Mouse (Mus musculus) cerebellum, postnatal 25 days (tissue): Measurements from ENCODE around the gene Trpv5.

Experiments used
- DNase-seq, 2 experiments: peaks; one replicate each; pipeline ENCODE4 v3.0.0; 2021; ENCODE audit warnings: mixed read lengths in 2 of 2

The Trpv5 gene

DNA sequence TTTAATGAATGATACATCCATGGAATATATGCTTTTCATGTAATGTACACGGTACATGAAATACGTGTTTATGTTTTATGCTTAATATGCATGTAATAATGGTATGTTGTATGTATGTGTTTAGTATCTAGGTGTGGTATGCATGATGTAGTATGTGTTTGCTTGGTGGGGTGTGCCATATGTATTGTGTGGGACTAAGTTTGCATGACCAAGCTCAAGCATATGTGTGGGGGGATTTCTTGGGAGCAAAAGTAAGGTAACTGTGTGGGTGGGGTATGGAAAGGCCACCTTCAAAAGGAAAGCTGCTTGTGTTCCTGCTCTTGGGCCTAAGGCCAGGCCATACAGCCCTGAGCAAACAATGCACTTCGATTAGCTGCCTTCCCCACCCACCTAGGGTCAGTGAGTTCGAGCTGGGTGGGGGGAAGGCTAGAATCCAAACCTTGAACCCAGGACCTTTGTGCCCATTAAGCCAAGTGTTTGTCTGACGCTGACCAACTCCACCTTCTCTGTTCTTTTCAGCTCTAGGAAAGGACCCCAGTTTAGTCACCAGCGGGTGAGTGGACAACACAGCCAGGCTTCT lies 42.6 kb downstream of the Trpv5 start:
- no peak for DNase-seq

DNA sequence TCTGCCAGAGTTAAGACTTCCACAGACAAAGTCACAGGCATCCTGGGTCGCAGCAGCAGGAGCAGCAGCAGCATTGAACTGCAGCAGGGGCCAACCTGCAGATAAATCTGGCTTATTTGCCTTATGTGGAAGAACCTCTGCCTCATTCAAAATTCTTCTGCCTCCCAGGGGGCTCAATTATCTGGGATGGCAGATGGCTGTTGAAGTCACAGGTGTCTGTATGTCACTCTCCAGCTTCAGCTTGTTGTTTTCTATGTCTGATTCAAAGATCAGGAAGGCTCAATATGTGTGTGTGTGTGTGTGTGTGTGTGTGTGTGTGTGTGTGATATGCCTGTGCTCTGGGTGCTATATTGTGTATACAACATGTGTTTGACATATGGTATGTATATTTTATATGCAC lies 43.2 kb downstream of the Trpv5 start:
- DNase-seq, result no peak

DNA sequence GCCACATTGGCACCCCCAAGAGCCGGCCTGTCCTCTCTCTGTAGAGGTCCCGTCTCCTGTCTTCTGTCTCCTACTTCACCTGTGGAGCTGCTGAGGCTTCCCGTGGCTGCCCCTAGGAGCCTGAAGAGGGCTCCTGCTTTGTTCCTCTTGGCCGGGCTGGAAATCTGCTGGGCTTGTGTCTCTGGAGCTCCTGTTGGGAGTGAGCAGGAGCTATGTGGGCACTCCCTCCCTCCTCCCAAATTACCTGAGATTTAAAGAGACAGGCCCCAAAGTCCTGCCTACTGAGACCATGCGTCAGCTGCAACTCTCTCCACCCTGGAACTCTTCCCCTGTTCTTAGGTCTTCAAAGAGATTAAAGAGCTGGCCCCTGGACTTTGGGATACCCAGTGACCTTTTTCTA lies 44.4 kb downstream of the Trpv5 start, which contains the start of gene Trpv6:
TSS of gene Trpv6 (minus strand) at position 228 of the 400 bp plus-strand sequence.
- DNase-seq, result no peak

DNA sequence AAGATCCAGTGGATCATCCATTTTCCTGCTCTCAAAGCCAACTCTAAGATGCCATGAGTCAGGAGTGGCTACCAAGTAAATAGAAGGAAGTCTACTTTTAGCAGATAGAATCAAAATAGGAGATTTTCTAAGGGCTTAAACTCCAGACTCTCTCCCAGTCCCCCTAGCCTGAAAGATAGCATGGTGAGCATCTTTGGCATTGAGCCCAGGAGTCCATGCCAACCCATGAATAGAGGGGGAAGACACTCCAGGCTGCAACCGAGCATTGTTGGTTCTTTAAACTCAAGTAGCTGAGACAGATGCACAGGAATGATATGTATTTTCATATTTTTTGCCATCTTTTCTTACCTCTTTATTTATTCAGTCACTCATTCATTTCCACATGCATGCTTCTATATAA lies 45.4 kb downstream of the Trpv5 start:
- DNase-seq, result peak in 1 of 2 experiments; percentile 16

DNA sequence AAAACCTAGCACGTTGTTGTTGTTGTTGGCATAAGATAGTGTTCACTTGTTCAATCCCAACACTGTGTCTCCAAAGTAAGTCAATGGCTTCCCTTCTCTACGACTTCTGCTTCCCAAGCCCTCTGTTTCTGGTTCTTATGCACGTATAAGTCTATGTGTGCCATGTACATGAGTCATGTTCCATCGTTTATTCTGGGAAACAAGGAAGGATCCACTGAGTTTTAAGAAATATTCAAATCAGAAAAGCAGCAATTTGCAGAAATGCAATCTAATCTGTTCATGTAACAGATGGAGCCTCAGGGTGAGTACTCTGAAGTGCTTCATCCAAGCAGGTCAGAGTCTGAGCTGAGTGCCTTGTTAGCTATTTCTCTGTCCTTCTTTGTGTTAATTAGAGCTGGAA lies 49.0 kb downstream of the Trpv5 start:
- DNase-seq, result no peak

DNA sequence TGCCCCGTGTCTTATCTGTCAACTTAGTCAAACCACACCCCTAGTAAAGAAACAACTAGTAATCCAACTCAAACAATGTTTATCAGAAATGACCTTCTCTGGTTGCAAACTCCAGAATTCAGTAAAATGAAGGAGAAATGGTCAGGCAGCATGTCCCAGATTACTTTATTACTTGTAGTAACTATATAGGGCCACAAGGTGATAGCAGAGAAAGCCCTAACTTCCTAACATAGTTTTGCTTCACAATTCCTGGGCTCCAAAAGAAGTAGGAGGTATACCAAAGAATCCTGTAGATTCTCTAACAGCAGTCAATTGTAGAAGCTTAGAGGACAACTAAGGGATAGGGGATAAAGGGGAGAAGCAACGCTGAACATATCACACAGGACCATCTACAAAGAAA lies 49.8 kb downstream of the Trpv5 start:
- DNase-seq, result no peak

DNA sequence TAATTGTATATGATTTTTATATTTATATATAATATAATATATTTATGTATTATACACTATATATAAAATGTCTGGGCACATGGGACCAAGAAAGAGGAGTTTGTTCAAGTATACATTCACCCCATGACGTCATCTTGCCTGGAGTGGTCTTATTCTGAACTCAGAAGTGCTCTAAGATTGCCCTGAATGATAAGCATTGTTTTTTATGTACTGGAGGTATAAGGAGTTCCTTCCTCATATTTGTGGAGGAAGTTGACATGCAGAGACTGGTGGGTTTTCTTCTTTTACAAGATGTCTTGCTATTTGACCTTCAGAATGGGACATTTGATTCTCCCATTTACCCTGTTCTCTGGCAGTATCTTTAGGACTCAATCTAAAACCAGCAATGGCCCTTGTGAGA lies 52.4 kb downstream of the Trpv5 start:
- DNase-seq, result no peak

DNA sequence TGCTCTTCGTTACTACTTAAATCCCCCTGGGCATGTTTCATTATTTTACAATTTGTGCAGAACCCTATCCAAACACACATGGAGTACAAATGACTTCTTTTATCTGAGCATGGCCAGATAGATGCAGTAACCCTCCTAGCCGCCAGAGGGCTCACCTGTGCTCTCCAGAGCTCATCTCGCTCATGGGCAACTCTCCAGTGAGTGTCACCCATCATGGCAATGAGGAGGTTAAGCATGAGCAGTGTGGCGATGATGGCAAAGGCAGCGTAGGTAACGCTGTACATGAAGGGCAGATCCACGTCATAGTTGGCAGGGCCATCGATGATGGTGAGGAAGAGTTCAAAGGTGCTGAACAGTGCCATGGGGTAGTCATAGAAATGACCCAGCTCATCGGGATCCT lies 57.9 kb downstream of the Trpv5 start:
- DNase-seq, result no peak

DNA sequence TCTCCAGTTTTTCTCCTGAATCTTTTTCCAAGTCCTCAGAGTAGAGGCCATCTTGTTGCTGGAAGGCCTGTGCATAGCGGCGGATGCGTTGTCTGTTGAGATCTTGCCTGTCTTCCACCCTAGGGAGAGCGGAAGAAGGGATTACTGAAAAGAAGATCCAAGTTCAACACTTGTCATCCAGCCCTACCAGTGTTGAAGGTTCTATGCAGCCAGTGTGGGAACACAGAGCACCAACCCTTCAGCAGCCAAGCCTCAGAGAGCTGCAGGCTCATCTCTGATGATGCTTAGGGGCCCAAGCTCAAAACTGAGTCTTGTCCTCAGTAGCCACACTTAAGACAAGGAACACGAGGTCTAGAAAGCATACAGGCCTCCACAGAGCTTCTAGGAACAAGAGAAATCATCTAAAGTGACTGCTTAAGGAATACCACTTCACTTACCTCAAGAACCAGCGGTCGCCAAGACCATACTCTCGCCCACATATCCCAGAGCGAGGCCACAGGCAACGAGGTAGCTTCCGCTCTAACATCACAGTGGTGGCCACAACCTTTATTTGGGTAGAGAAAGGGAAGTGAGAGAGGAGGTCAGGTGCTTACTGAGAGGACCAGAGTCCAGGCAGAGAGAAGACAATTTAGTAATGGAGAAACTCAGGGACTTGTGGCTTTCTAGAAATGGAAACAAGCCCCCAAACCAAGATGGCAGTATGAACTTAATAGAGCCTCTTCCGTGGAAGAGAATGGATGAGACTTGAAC lies 59.2 kb downstream of the Trpv5 start:
- DNase-seq, result no peak

DNA sequence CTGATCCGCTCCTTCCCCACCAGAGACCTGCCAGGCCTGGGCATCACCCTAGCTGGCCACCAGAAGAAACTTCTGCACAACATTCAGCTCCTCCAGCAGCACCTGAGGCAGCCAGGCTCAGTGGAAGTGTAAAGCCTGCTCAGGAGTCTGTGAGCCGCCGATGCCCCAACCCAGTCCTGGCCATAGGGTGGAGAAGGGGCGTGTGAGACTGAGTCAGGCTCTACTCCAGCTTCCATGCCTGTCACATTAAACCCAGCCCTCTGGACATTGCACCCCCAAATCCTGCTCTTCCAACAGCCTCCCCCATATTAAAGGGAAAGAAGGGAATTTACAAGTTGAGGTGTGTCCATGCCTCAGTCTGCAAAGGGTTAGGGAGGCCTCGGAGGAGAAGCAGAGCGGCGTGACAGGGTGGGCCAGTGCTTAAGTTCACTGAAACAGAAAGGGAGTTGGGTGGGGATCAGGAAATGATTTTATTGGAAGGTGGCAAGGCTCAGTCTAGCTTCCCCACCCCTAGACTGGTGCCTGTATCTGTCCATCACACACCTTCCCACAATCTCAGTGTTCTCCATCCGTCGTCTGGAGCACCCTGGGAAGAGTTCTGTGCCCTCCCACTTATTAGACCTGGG lies 60.3 kb downstream of the Trpv5 start:
- no peak for DNase-seq

DNA sequence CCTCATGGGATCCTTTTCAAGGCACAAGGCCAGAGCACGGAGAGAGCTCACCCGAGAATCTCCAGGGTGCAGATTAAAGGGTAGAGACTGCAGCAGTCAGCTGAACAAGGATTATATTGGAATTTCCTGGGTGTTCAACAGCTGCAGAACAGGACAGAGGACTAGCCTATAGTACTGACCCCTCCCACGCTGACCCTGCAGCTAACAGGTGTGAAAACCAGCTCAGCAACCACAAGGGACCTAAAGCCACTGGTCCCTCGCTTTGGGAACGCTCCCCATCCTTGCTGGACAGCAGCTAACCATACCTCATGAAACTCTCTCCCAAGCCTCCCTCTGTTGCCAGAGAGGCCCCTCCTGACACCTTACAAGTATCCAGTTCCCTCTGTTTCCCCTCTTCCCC lies 72.9 kb downstream of the Trpv5 start:
- no peak for DNase-seq

DNA sequence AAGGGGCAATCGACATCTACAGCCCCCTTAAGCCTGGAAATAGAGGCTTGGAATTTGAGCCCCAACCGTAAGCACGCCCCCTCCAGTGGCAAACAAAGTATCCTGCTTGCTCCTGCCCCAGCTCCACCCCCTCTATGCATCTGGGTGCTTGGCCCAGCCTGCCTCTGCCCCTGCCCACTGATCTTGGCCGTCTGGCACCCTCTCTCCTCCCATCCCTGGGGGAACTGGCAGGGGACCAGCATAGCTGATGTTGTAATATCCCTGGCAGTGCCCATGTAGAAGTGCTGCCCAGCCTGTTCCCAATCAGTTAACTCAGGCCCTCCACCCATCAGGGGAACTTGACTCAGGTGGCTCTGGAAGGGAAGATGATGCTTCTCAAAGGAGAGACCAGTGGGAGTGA lies 74.4 kb downstream of the Trpv5 start:
- DNase-seq, result peak in 1 of 2 experiments; percentile 26

DNA sequence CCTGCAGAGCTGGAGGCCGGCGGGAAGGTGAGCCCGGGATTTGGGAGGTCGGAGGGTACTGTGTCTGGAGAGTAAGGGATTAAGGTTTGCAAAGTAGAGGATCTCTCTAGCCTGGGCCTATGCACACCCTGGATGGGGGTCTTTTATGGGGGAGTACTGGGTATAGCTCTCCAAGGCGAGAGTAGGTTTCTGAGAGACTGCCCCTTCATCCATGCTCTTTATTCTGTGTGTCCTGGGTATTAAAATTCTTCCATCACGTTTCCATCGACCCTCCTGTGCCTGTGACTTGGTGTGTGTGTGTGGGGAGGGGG lies 74.8 kb downstream of the Trpv5 start:
- DNase-seq, result no peak

DNA sequence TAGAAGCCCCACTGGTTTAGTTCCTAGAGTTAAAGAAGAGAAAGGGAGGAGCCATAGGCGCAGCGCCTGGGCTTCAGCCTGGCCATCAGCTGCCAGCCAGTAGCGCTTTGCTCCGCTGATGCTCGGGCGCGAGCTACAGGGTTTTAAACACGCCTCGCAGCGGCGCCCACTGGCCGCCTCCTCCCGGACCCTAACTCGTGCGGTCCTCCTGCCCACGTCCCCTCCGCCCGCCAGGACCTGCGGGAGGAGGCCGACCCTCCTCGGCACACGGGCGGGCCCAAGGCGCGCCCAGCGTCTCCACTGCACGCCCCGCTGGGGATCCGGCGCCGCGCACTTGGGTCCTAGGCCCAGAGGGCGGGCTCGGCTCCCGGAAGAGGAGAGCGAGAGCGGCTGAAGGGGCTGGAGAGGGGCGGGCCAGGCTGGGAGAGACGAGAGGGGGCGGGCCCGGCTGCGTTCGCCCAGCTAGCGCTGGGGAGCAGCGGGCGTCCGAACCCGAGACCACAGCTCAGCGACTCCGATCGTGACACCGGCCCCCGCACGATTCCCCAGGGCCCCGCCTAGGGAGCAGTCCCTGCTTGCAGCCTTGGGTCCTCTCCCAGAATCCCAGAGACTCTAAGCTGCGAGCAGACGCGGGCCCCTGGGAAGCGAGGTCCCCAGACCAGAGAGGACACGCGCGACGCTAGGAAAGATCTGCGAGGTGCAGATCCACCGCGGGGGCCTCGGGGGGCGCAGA lies 75.3 kb downstream of the Trpv5 start, which contains the start of gene Ephb6:
TSS of gene Ephb6 (plus strand) at position 422 of the 733 bp plus-strand sequence.
- peak; percentile 40 to 56 for DNase-seq

DNA sequence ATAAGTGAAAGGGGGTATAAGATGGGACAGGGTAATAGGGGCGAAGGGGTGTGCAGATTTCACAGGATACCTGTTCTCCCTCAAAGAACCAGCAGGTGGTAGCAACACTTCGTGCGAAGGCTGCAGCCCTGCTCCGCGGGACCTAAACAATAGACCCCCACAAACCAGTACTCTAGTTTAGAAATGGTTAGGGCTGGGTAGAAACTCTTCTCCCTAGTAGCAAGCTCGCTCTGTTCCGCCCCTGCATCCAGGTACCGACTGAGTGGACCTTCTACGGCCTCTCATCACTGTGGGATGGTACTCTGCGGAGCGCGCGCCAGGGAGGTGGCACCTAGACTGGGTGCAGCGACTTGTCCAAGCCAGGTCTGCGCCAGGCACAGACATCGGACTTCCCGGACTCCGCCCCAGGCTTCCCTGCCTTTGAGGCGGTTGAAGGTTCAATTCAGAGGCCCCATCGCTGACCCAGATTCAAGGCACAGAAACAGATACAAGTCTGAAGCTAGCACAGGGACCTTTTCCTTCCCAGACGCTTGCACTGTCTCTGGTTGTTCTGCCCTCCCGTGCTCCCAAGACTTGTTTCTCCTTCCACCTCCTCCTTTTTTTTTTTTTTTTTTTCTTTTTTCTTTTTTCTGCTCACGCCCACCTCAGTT lies 76.0 kb downstream of the Trpv5 start:
- peak; percentile 24 to 34 for DNase-seq
